Mouse (Mus musculus): ENCODE data around the gene Mcpt8. TPM values are rescaled to one million over a fixed set of nuclear protein-coding genes. Genes with fewer than 3 reads are reported as not detected.
A peak's percentile ranks its signal among the peaks of the same experiment; 100 is the strongest.
"Not testable (repeated sequence)": the region's sequence is repeated elsewhere in the genome, so short reads cannot be mapped to it uniquely, and the experiment has no call there.

Mcpt8 gene
- polyA plus RNA-seq, 1 experiment from 2014 or later, result 0.41 TPM

GRCm38 (mm10) chr14:56103452-56103851, 18.4 kb upstream of the Mcpt8 start:
- H3K36me3 ChIP-seq (ENCODE audit: control insufficient read depth, insufficient read depth), result no peaks in the 10 kb centered on the region
- H3K27ac ChIP-seq (ENCODE audit: low read length), result no peak overlapping the region
- H3K9me3 ChIP-seq (replicated peaks; ENCODE audit: control insufficient read depth, low read length), result no peaks in the 10 kb centered on the region
- no peak overlapping the region for H3K4me2 ChIP-seq (ENCODE audit: low read depth, low read length)
- no peak overlapping the region for H3K4me3 ChIP-seq (ENCODE audit: low read length)
- WGBS, result 62% methylated on average over 3 of the region's 3 CpGs
- ATAC-seq (replicated peaks; ENCODE audit: extremely low read depth, insufficient read depth, low FRiP score), result no peak
- no peaks in the 10 kb centered on the region for H3K27me3 ChIP-seq (ENCODE audit: control insufficient read depth, insufficient read depth, low read length)
- no peaks in the 10 kb centered on the region for H3K4me1 ChIP-seq (ENCODE audit: control insufficient read depth, insufficient read depth, low read length)
- H3K9ac ChIP-seq (ENCODE audit: low read length), result no peak overlapping the region

- no peaks in the 10 kb centered on the region for H3K36me3 ChIP-seq (ENCODE audit: control insufficient read depth, insufficient read depth)
- no peak for ATAC-seq (replicated peaks; ENCODE audit: extremely low read depth, insufficient read depth, low FRiP score)
- 61% methylated on average over 10 of the region's 10 CpGs for WGBS
- H3K4me1 ChIP-seq (ENCODE audit: control insufficient read depth, insufficient read depth, low read length), result peaks cover 1% of the 10 kb centered on the region; the same call in 1 of the 2 replicates
- H3K4me2 ChIP-seq (ENCODE audit: low read depth, low read length), result no peak within 1 kb of the TSS
- no peak within 1 kb of the TSS for H3K27ac ChIP-seq (ENCODE audit: low read length)
- H3K27me3 ChIP-seq (ENCODE audit: control insufficient read depth, insufficient read depth, low read length), result no peaks in the 10 kb centered on the region
- H3K4me3 ChIP-seq (ENCODE audit: low read length), result no peak within 1 kb of the TSS
- no peaks in the 10 kb centered on the region for H3K9me3 ChIP-seq (replicated peaks; ENCODE audit: control insufficient read depth, low read length)
- H3K9ac ChIP-seq (ENCODE audit: low read length), result no peak within 1 kb of the TSS
Observed at GRCm38 (mm10) chr14:56102386-56102785, 17.3 kb upstream of the Mcpt8 start, which contains the start of gene Ctsg. Ctsg (minus strand) TSS chr14:56102574.

- no peaks in the 10 kb centered on the region for H3K9me3 ChIP-seq (replicated peaks; ENCODE audit: control insufficient read depth, low read length)
- H3K9ac ChIP-seq (ENCODE audit: low read length), result no peak overlapping the region
- no peak overlapping the region for H3K4me2 ChIP-seq (ENCODE audit: low read depth, low read length)
- H3K4me3 ChIP-seq (ENCODE audit: low read length), result no peak overlapping the region
- 81% methylated on average over 4 of the region's 4 CpGs for WGBS
- H3K4me1 ChIP-seq (ENCODE audit: control insufficient read depth, insufficient read depth, low read length), result peaks cover 3% of the 10 kb centered on the region; the same call in 1 of the 2 replicates
- no peak overlapping the region for H3K27ac ChIP-seq (ENCODE audit: low read length)
- H3K27me3 ChIP-seq (ENCODE audit: control insufficient read depth, insufficient read depth, low read length), result no peaks in the 10 kb centered on the region
- no peaks in the 10 kb centered on the region for H3K36me3 ChIP-seq (ENCODE audit: control insufficient read depth, insufficient read depth)
- no peak for ATAC-seq (replicated peaks; ENCODE audit: extremely low read depth, insufficient read depth, low FRiP score)
Observed at GRCm38 (mm10) chr14:56098940-56099339, 13.9 kb upstream of the Mcpt8 start.

DNA sequence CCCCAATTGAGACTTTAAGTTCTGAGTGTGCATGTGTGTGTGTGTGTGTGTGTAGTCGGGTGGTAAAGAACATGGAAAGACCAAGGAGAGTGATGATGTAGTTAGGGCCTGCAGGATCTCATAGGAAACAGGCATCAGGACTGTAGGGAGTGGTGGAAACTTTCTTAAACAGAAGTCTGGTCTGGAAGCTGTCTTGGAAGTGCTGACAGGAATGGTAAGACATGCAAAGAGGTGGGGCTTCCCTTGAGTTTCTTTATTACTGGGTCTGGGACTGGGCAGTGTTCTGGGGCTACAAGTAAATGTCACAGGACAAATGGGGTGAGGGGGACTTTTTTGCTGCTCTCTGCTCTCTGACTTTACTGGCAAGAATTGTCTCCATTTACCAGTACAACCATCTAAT, 12.5 kb upstream of the Mcpt8 start:
- Histone ChIP-seq H3K36me3 (ENCODE audit: control insufficient read depth, insufficient read depth) (no peaks in the 10 kb centered on the region), H3K9ac (ENCODE audit: low read length) (no peak overlapping the region), H3K4me3 (ENCODE audit: low read length) (no peak overlapping the region), H3K27me3 (ENCODE audit: control insufficient read depth, insufficient read depth, low read length) (no peaks in the 10 kb centered on the region), H3K27ac (ENCODE audit: low read length) (no peak overlapping the region), H3K4me2 (ENCODE audit: low read depth, low read length) (no peak overlapping the region), H3K4me1 (ENCODE audit: control insufficient read depth, insufficient read depth, low read length) (peaks cover 3% of the 10 kb centered on the region; the same call in 1 of the 2 replicates), H3K9me3 (replicated peaks; ENCODE audit: control insufficient read depth, low read length) (no peaks in the 10 kb centered on the region)
- WGBS, result 37% methylated on average over 1 of the region's 1 CpGs
- peak; percentile 18; the same call in 1 of the 2 replicates for ATAC-seq (replicated peaks; ENCODE audit: extremely low read depth, insufficient read depth, low FRiP score)

- 66% methylated on average over 2 of the region's 2 CpGs for WGBS
Observed at GRCm38 (mm10) chr14:56093353-56093752, 8.3 kb upstream of the Mcpt8 start.

GRCm38 (mm10) chr14:56086711-56087110, 1.6 kb upstream of the Mcpt8 start:
- Histone ChIP-seq H3K36me3 (ENCODE audit: control insufficient read depth, insufficient read depth) (no peaks in the 10 kb centered on the region), H3K27me3 (ENCODE audit: control insufficient read depth, insufficient read depth, low read length) (no peaks in the 10 kb centered on the region), H3K9me3 (replicated peaks; ENCODE audit: control insufficient read depth, low read length) (no peaks in the 10 kb centered on the region), H3K27ac (ENCODE audit: low read length) (no peak overlapping the region), H3K4me2 (ENCODE audit: low read depth, low read length) (no peak overlapping the region), H3K9ac (ENCODE audit: low read length) (no peak overlapping the region), H3K4me3 (ENCODE audit: low read length) (no peak overlapping the region), H3K4me1 (ENCODE audit: control insufficient read depth, insufficient read depth, low read length) (no peaks in the 10 kb centered on the region)
- ATAC-seq (replicated peaks; ENCODE audit: extremely low read depth, insufficient read depth, low FRiP score), result no peak
- WGBS, result 61% methylated on average over 3 of the region's 3 CpGs

More at GRCm38 (mm10) chr14:56093353-56093752, 8.3 kb upstream of the Mcpt8 start:
- H3K27me3 ChIP-seq (ENCODE audit: control insufficient read depth, insufficient read depth, low read length), result no peaks in the 10 kb centered on the region
- ATAC-seq (replicated peaks; ENCODE audit: extremely low read depth, insufficient read depth, low FRiP score), result no peak
- no peak overlapping the region for H3K27ac ChIP-seq (ENCODE audit: low read length)
- no peak overlapping the region for H3K4me3 ChIP-seq (ENCODE audit: low read length)
- H3K4me2 ChIP-seq (ENCODE audit: low read depth, low read length), result no peak overlapping the region
- H3K9me3 ChIP-seq (replicated peaks; ENCODE audit: control insufficient read depth, low read length), result no peaks in the 10 kb centered on the region
- H3K9ac ChIP-seq (ENCODE audit: low read length), result no peak overlapping the region
- peaks cover 3% of the 10 kb centered on the region; the same call in 1 of the 2 replicates for H3K4me1 ChIP-seq (ENCODE audit: control insufficient read depth, insufficient read depth, low read length)
- no peaks in the 10 kb centered on the region for H3K36me3 ChIP-seq (ENCODE audit: control insufficient read depth, insufficient read depth)

- H3K4me1 ChIP-seq (ENCODE audit: control insufficient read depth, insufficient read depth, low read length), result no peaks in the 10 kb centered on the region
- ATAC-seq (replicated peaks; ENCODE audit: extremely low read depth, insufficient read depth, low FRiP score), result no peak
Observed at GRCm38 (mm10) chr14:56082016-56082415, 3.1 kb downstream of the Mcpt8 start.

GRCm38 (mm10) chr14:56062213-56062612, 22.9 kb downstream of the Mcpt8 start, which contains the start of gene Mcpt4:
Mcpt4 (minus strand) TSS chr14:56062313.
- H3K27ac ChIP-seq (ENCODE audit: low read length); H3K4me2 ChIP-seq (ENCODE audit: low read depth, low read length); H3K4me3 ChIP-seq (ENCODE audit: low read length); H3K4me1 ChIP-seq (ENCODE audit: control insufficient read depth, insufficient read depth, low read length); ATAC-seq (replicated peaks; ENCODE audit: extremely low read depth, insufficient read depth, low FRiP score); H3K9me3 ChIP-seq (replicated peaks; ENCODE audit: control insufficient read depth, low read length); H3K36me3 ChIP-seq (ENCODE audit: control insufficient read depth, insufficient read depth); H3K27me3 ChIP-seq (ENCODE audit: control insufficient read depth, insufficient read depth, low read length); H3K9ac ChIP-seq (ENCODE audit: low read length): not testable (repeated sequence)
- 35% methylated on average over 3 of the region's 3 CpGs for WGBS

More at GRCm38 (mm10) chr14:56082016-56082415, 3.1 kb downstream of the Mcpt8 start:
- H3K27me3 ChIP-seq (ENCODE audit: control insufficient read depth, insufficient read depth, low read length), result no peaks in the 10 kb centered on the region
- H3K9ac ChIP-seq (ENCODE audit: low read length), result no peak overlapping the region
- H3K4me3 ChIP-seq (ENCODE audit: low read length), result no peak overlapping the region
- no peak overlapping the region for H3K4me2 ChIP-seq (ENCODE audit: low read depth, low read length)
- no peaks in the 10 kb centered on the region for H3K9me3 ChIP-seq (replicated peaks; ENCODE audit: control insufficient read depth, low read length)
- WGBS, result 79% methylated on average over 4 of the region's 4 CpGs
- H3K27ac ChIP-seq (ENCODE audit: low read length), result no peak overlapping the region
- no peaks in the 10 kb centered on the region for H3K36me3 ChIP-seq (ENCODE audit: control insufficient read depth, insufficient read depth)

GRCm38 (mm10) chr14:56057722-56058121, 27.4 kb downstream of the Mcpt8 start:
- Histone ChIP-seq H3K4me3 (ENCODE audit: low read length) (no peak overlapping the region), H3K36me3 (ENCODE audit: control insufficient read depth, insufficient read depth) (no peaks in the 10 kb centered on the region), H3K27me3 (ENCODE audit: control insufficient read depth, insufficient read depth, low read length) (no peaks in the 10 kb centered on the region), H3K27ac (ENCODE audit: low read length) (no peak overlapping the region), H3K4me2 (ENCODE audit: low read depth, low read length) (no peak overlapping the region), H3K9ac (ENCODE audit: low read length) (no peak overlapping the region), H3K4me1 (ENCODE audit: control insufficient read depth, insufficient read depth, low read length) (0 out of 2 replicates have a peak, but pooled peaks cover 3% of the 10 kb centered on the region), H3K9me3 (replicated peaks; ENCODE audit: control insufficient read depth, low read length) (no peaks in the 10 kb centered on the region)
- 42% methylated on average over 4 of the region's 4 CpGs for WGBS
- peak; percentile 63 for ATAC-seq (replicated peaks; ENCODE audit: extremely low read depth, insufficient read depth, low FRiP score)
